Mouse (Mus musculus) forebrain, embryonic 10.5 days (tissue): ENCODE measurements around the gene Fat3. TPM values are rescaled to one million over a fixed set of nuclear protein-coding genes. Genes with fewer than 3 reads are reported as not detected.

Source experiments
- DNase-seq: peaks from one replicate; pipeline ENCODE4 v3.0.0-alpha.2; 2017; ENCODE audit warnings: low spot score; ENCODE audit errors: extremely low spot score
- H3K27ac ChIP-seq: fragments of 300-500 bp; sonication (generic); 2 replicates; pipeline ENCODE4 v1.5.1; 2016; ENCODE audit warnings: mild to moderate bottlenecking
- H3K27me3 ChIP-seq: fragments of 300-500 bp; sonication (generic); 2 replicates; pipeline ENCODE4 v1.6.1; 2016; ENCODE audit warnings: mild to moderate bottlenecking; ENCODE audit not compliant: poor library complexity, severe bottlenecking
- H3K36me3 ChIP-seq: fragments of 300-500 bp; sonication (generic); replicated peaks from 2 replicates; pipeline ENCODE4 v1.6.1; 2016; ENCODE audit warnings: mild to moderate bottlenecking, moderate library complexity
- H3K4me1 ChIP-seq: fragments of 300-500 bp; sonication (generic); 2 replicates; pipeline ENCODE4 v1.6.1; 2016
- H3K4me3 ChIP-seq: fragments of 300-500 bp; sonication (generic); 2 replicates; pipeline ENCODE4 v1.5.1; 2016; ENCODE audit warnings: mild to moderate bottlenecking, moderate library complexity
- H3K9me3 ChIP-seq: fragments of 300-500 bp; sonication (generic); 2 replicates; pipeline ENCODE4 v1.6.1; 2016; ENCODE audit warnings: mild to moderate bottlenecking, moderate library complexity
- WGBS: fragments of 180-500 bp; shearing (Covaris S2); methylation state at CpG from one replicate; pipeline ENCODE4 v1.1.7; 2016; 5-methylcytosine and 5-hydroxymethylcytosine counted together
- polyA plus RNA-seq: library from polyadenylated mRNA; unstranded; fragments of >200 nt; fragmentation: Nextera tagmentation; extraction: Ambion mirVana; gene quantifications from 2 replicates; pipeline ENCODE4 v1.2.1, GENCODE M21; 2016

Fat3 gene
- polyA plus RNA-seq, 1 experiment from 2014 or later: 5.2 TPM

- no peak for DNase-seq
- Histone ChIP-seq H3K4me3 (no peak overlapping the region), H3K27me3 (no peaks in the 10 kb centered on the region), H3K36me3 (no peaks in the 10 kb centered on the region), H3K9me3 (no peaks in the 10 kb centered on the region), H3K4me1 (no peaks in the 10 kb centered on the region), H3K27ac (no peak overlapping the region)
- WGBS: 92% methylated on average over 5 of the region's 5 CpGs
Observed at GRCm38 (mm10) chr9:16121756-16122155, 379.3 kb downstream of the Fat3 start.

- Histone ChIP-seq H3K36me3 (no peaks in the 10 kb centered on the region), H3K4me1 (no peaks in the 10 kb centered on the region), H3K27me3 (no peaks in the 10 kb centered on the region), H3K9me3 (no peaks in the 10 kb centered on the region), H3K27ac (no peak overlapping the region), H3K4me3 (no peak overlapping the region)
- WGBS: 87% methylated on average over 7 of the region's 7 CpGs
- no peak for DNase-seq
Observed at GRCm38 (mm10) chr9:16114821-16115485, 386.1 kb downstream of the Fat3 start.

GRCm38 (mm10) chr9:16113936-16114642 is 387.0 kb downstream of the Fat3 start:
- Histone ChIP-seq H3K9me3 (no peaks in the 10 kb centered on the region), H3K36me3 (no peaks in the 10 kb centered on the region), H3K27ac (no peak overlapping the region), H3K27me3 (no peaks in the 10 kb centered on the region), H3K4me3 (no peak overlapping the region), H3K4me1 (no peaks in the 10 kb centered on the region)
- 86% methylated on average over 4 of the region's 4 CpGs for WGBS
- DNase-seq: no peak

GRCm38 (mm10) chr9:16107900-16108299 is 393.2 kb downstream of the Fat3 start:
- Histone ChIP-seq H3K4me1 (no peaks in the 10 kb centered on the region; the same call in 1 of the 2 replicates), H3K9me3 (no peaks in the 10 kb centered on the region), H3K27ac (no peak overlapping the region), H3K36me3 (no peaks in the 10 kb centered on the region), H3K27me3 (no peaks in the 10 kb centered on the region), H3K4me3 (no peak overlapping the region)
- DNase-seq: no peak
- 81% methylated on average over 5 of the region's 5 CpGs for WGBS

- H3K27me3 ChIP-seq: no peaks in the 10 kb centered on the region
- DNase-seq: no peak
- H3K4me3 ChIP-seq: no peak overlapping the region
- 72% methylated on average over 5 of the region's 5 CpGs for WGBS
- H3K4me1 ChIP-seq: no peaks in the 10 kb centered on the region; the same call in 1 of the 2 replicates
- H3K27ac ChIP-seq: no peak overlapping the region
- H3K9me3 ChIP-seq: no peaks in the 10 kb centered on the region
- no peaks in the 10 kb centered on the region for H3K36me3 ChIP-seq
Observed at GRCm38 (mm10) chr9:16107386-16107785, 393.7 kb downstream of the Fat3 start.

GRCm38 (mm10) chr9:16098553-16098952 is 402.5 kb downstream of the Fat3 start:
- 90% methylated on average over 2 of the region's 2 CpGs for WGBS
- peaks cover 18% of the 10 kb centered on the region for H3K27me3 ChIP-seq
- no peak overlapping the region for H3K27ac ChIP-seq
- H3K4me3 ChIP-seq: no peak overlapping the region
- no peaks in the 10 kb centered on the region for H3K9me3 ChIP-seq
- H3K4me1 ChIP-seq: no peaks in the 10 kb centered on the region
- H3K36me3 ChIP-seq: no peaks in the 10 kb centered on the region
- no peak for DNase-seq

GRCm38 (mm10) chr9:16093047-16093668 is 407.9 kb downstream of the Fat3 start:
- Histone ChIP-seq H3K27me3 (peaks cover 63% of the 10 kb centered on the region), H3K27ac (no peak overlapping the region), H3K4me1 (peaks cover 23% of the 10 kb centered on the region), H3K9me3 (no peaks in the 10 kb centered on the region), H3K4me3 (no peak overlapping the region), H3K36me3 (no peaks in the 10 kb centered on the region)
- no peak for DNase-seq
- 76% methylated on average over 8 of the region's 8 CpGs for WGBS

GRCm38 (mm10) chr9:16092051-16092967 is 408.8 kb downstream of the Fat3 start:
- no peak for DNase-seq
- 29% methylated on average over 5 of the region's 5 CpGs for WGBS
- H3K27me3 ChIP-seq: peaks cover 63% of the 10 kb centered on the region
- H3K4me3 ChIP-seq: no peak overlapping the region
- H3K36me3 ChIP-seq: no peaks in the 10 kb centered on the region
- peaks cover 23% of the 10 kb centered on the region for H3K4me1 ChIP-seq
- no peaks in the 10 kb centered on the region for H3K9me3 ChIP-seq
- no peak overlapping the region for H3K27ac ChIP-seq

- Histone ChIP-seq H3K27me3 (peaks cover 42% of the 10 kb centered on the region), H3K9me3 (no peaks in the 10 kb centered on the region), H3K27ac (no peak overlapping the region), H3K4me3 (no peak overlapping the region), H3K4me1 (peaks cover 17% of the 10 kb centered on the region), H3K36me3 (no peaks in the 10 kb centered on the region)
- 77% methylated on average over 2 of the region's 2 CpGs for WGBS
- DNase-seq: no peak
Observed at GRCm38 (mm10) chr9:16079292-16079691, 421.8 kb downstream of the Fat3 start.

GRCm38 (mm10) chr9:16074664-16075063 is 426.4 kb downstream of the Fat3 start:
- Histone ChIP-seq H3K4me3 (no peak overlapping the region), H3K4me1 (peaks cover 24% of the 10 kb centered on the region), H3K27ac (no peak overlapping the region), H3K27me3 (peaks cover 61% of the 10 kb centered on the region), H3K36me3 (no peaks in the 10 kb centered on the region), H3K9me3 (no peaks in the 10 kb centered on the region)
- WGBS: 22% methylated on average over 2 of the region's 2 CpGs
- no peak for DNase-seq

GRCm38 (mm10) chr9:16074116-16074515 is 427.0 kb downstream of the Fat3 start:
- Histone ChIP-seq H3K36me3 (no peaks in the 10 kb centered on the region), H3K9me3 (no peaks in the 10 kb centered on the region), H3K27me3 (peaks cover 60% of the 10 kb centered on the region), H3K4me3 (no peak overlapping the region), H3K4me1 (peaks cover 24% of the 10 kb centered on the region), H3K27ac (no peak overlapping the region)
- WGBS: 48% methylated on average over 6 of the region's 6 CpGs
- DNase-seq: no peak

GRCm38 (mm10) chr9:16063447-16063846 is 437.6 kb downstream of the Fat3 start:
- DNase-seq: no peak
- H3K36me3 ChIP-seq: no peaks in the 10 kb centered on the region
- H3K27ac ChIP-seq: no peak overlapping the region
- no peaks in the 10 kb centered on the region for H3K9me3 ChIP-seq
- H3K27me3 ChIP-seq: no peaks in the 10 kb centered on the region
- H3K4me1 ChIP-seq: no peaks in the 10 kb centered on the region
- H3K4me3 ChIP-seq: no peak overlapping the region
- WGBS: 78% methylated on average over 4 of the region's 4 CpGs
